Mouse (Mus musculus): ENCODE data around the gene Rab11fip5. TPM values are rescaled to one million over a fixed set of nuclear protein-coding genes. Genes with fewer than 3 reads are reported as not detected.

Gene Rab11fip5
- polyA plus RNA-seq, 1 experiment from 2014 or later, result 12.2 TPM

DNA sequence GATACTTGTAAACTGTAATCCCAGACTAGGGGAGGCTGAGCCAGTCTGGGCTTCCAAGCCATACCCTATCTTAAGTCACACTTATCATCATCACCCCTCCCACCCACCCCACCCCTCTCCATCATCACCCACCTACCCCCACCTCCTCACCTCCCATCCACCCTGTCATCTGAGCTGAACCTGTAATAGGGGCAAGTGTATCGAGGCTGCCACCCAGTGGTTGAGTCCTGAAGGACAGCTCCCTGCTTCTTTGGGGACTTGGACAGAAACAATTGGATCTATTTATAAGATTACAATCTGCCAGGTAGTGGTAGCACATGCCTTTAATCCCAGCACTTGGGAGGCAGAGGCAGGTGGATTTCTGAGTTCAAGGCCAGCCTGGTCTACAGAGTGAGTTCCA is 22.7 kb upstream of the Rab11fip5 start:
- H3K9me3 ChIP-seq (ENCODE audit: control insufficient read depth, low read length), result no peaks in the 10 kb centered on the region
- no peak overlapping the region for H3K4me3 ChIP-seq (ENCODE audit: low read length)
- H3K4me2 ChIP-seq (ENCODE audit: low read depth, low read length), result no peak overlapping the region
- no peak overlapping the region for H3K9ac ChIP-seq (ENCODE audit: low read length)
- no peak for ATAC-seq (ENCODE audit: low read depth)
- no peaks in the 10 kb centered on the region for H3K36me3 ChIP-seq (ENCODE audit: control insufficient read depth, insufficient read depth, low read length)
- no peak overlapping the region for H3K27ac ChIP-seq (ENCODE audit: low read length)
- no peaks in the 10 kb centered on the region for H3K4me1 ChIP-seq (replicated peaks; ENCODE audit: control insufficient read depth, insufficient read depth, low read length)
- WGBS, result 17% methylated on average over 1 of the region's 1 CpGs
- H3K27me3 ChIP-seq (ENCODE audit: control insufficient read depth, insufficient read depth, low read depth, low read length), result no peaks in the 10 kb centered on the region

DNA sequence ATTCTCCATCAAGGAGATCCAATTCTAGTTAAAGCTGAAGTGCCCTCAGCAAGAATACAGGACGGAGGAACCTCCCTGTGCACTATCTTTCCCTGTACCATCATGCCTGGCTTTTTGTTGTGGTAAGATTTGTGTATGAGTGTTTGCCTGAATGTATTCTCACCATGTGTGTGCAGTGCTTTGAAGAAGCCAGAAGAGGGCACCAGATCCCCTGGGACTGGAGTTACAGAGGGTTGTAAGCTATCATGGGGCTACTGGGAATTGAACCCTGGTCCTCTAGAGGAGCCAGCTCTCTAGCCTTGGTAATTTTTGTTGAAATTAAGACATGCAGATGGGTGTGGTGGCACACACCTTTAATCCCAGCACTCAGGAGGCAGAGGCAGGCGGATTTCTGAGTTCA is 20.9 kb upstream of the Rab11fip5 start:
- Histone ChIP-seq H3K27me3 (ENCODE audit: control insufficient read depth, insufficient read depth, low read depth, low read length) (no peaks in the 10 kb centered on the region), H3K9me3 (ENCODE audit: control insufficient read depth, low read length) (no peaks in the 10 kb centered on the region), H3K27ac (ENCODE audit: low read length) (no peak overlapping the region), H3K36me3 (ENCODE audit: control insufficient read depth, insufficient read depth, low read length) (no peaks in the 10 kb centered on the region), H3K4me2 (ENCODE audit: low read depth, low read length) (no peak overlapping the region), H3K4me3 (ENCODE audit: low read length) (no peak overlapping the region), H3K9ac (ENCODE audit: low read length) (no peak overlapping the region), H3K4me1 (replicated peaks; ENCODE audit: control insufficient read depth, insufficient read depth, low read length) (no peaks in the 10 kb centered on the region)
- ATAC-seq (ENCODE audit: low read depth), result no peak
- 83% methylated on average over 2 of the region's 2 CpGs for WGBS

DNA sequence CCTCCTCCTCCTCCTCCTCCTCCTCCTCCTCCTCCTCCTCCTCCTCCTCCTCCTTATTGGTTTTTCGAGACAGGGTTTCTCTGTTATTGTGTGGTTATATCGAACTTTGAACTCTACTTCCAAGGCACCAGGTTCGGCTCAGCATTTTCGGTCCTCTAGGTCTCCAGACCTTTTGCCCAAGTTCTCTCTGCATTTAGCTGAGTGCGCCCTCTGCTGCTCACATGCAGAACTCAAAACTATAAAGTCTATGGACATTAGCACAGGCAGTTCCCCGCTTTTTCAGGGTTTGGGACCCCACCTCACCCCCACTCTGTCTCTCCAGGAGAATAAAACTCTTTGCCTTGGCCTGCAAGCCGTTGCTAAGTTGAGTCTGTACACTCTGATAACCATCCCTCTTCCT is 17.4 kb upstream of the Rab11fip5 start:
- Histone ChIP-seq H3K4me2 (ENCODE audit: low read depth, low read length) (no peak overlapping the region), H3K4me1 (replicated peaks; ENCODE audit: control insufficient read depth, insufficient read depth, low read length) (no peaks in the 10 kb centered on the region), H3K36me3 (ENCODE audit: control insufficient read depth, insufficient read depth, low read length) (no peaks in the 10 kb centered on the region), H3K9ac (ENCODE audit: low read length) (no peak overlapping the region), H3K27ac (ENCODE audit: low read length) (no peak overlapping the region), H3K27me3 (ENCODE audit: control insufficient read depth, insufficient read depth, low read depth, low read length) (no peaks in the 10 kb centered on the region), H3K9me3 (ENCODE audit: control insufficient read depth, low read length) (no peaks in the 10 kb centered on the region), H3K4me3 (ENCODE audit: low read length) (no peak overlapping the region)
- ATAC-seq (ENCODE audit: low read depth), result no peak
- 17% methylated on average over 6 of the region's 7 CpGs for WGBS

DNA sequence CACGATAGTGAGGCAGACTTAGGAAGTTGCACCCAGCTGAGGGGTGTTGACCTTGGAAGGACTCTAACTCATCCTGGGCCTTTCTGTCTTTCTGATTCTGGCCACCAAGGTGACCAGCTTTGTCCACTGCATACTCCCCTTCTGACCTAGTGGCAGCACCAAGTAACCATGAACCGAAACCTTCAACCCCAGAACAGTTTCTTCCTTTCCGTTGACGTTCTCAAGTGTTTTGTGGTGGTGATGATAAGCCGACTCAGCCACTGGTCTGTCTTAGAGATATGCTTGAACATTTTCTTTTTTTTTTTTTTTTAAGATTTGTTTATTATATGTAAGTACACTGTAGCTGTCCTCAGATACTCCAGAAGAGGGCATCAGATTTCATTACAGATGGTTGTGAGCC is 14.2 kb upstream of the Rab11fip5 start:
- Histone ChIP-seq H3K4me1 (replicated peaks; ENCODE audit: control insufficient read depth, insufficient read depth, low read length) (no peaks in the 10 kb centered on the region), H3K4me2 (ENCODE audit: low read depth, low read length) (no peak overlapping the region), H3K27ac (ENCODE audit: low read length) (no peak overlapping the region), H3K9ac (ENCODE audit: low read length) (no peak overlapping the region), H3K36me3 (ENCODE audit: control insufficient read depth, insufficient read depth, low read length) (no peaks in the 10 kb centered on the region), H3K9me3 (ENCODE audit: control insufficient read depth, low read length) (no peaks in the 10 kb centered on the region), H3K27me3 (ENCODE audit: control insufficient read depth, insufficient read depth, low read depth, low read length) (no peaks in the 10 kb centered on the region; the same call in 1 of the 2 replicates), H3K4me3 (ENCODE audit: low read length) (no peak overlapping the region)
- no peak for ATAC-seq (ENCODE audit: low read depth)
- WGBS, result 53% methylated on average over 5 of the region's 5 CpGs

DNA sequence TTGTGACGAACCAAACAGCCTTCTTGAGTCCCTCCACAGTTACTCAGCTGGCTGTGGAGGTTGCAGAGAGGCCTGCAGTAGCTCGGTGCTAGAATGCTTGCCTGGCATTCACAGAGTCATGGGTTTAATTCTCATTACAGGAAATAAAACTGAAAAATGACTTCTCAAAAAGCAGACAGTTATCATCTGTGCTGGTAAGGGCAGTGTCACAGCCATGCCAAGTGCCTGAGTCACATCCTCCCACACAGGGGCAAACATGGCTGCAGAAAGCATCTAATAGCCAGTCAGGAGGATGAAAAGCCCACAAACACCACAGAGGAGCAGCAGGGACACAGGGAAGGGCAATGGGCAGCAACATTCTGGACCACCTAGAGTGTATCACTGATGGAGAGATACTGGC is 8.4 kb upstream of the Rab11fip5 start:
- peaks cover 6% of the 10 kb centered on the region for H3K4me1 ChIP-seq (replicated peaks; ENCODE audit: control insufficient read depth, insufficient read depth, low read length)
- no peak for ATAC-seq (ENCODE audit: low read depth)
- no peak overlapping the region for H3K9ac ChIP-seq (ENCODE audit: low read length)
- no peak overlapping the region for H3K4me3 ChIP-seq (ENCODE audit: low read length)
- no peaks in the 10 kb centered on the region for H3K9me3 ChIP-seq (ENCODE audit: control insufficient read depth, low read length)
- H3K4me2 ChIP-seq (ENCODE audit: low read depth, low read length), result no peak overlapping the region
- H3K36me3 ChIP-seq (ENCODE audit: control insufficient read depth, insufficient read depth, low read length), result no peaks in the 10 kb centered on the region
- whole genome bisulfite sequencing, result 73% methylated on average over 2 of the region's 2 CpGs
- no peak overlapping the region for H3K27ac ChIP-seq (ENCODE audit: low read length)
- no peaks in the 10 kb centered on the region; the same call in 1 of the 2 replicates for H3K27me3 ChIP-seq (ENCODE audit: control insufficient read depth, insufficient read depth, low read depth, low read length)

DNA sequence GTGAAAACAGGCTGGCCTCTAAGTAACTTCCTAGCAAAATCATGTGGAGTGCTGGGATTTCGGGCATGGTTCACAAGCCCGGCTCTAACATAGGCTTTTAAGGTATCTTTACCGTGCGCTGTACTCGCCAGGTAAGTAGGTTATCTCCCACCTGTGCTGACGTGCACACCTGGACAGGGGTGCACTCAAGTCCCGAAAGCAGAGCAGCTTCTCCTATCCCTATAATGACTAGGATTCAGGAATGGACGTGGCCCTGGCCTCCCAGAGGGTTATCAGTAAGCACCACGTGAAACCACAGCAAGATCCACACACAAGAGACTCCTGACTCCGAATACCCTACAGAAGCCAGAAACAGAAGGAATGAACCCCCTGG is 7.2 kb upstream of the Rab11fip5 start:
- Histone ChIP-seq H3K9me3 (ENCODE audit: control insufficient read depth, low read length) (no peaks in the 10 kb centered on the region), H3K4me3 (ENCODE audit: low read length) (no peak overlapping the region), H3K27ac (ENCODE audit: low read length) (no peak overlapping the region), H3K9ac (ENCODE audit: low read length) (no peak overlapping the region), H3K27me3 (ENCODE audit: control insufficient read depth, insufficient read depth, low read depth, low read length) (no peaks in the 10 kb centered on the region; the same call in 1 of the 2 replicates), H3K4me1 (replicated peaks; ENCODE audit: control insufficient read depth, insufficient read depth, low read length) (peaks cover 6% of the 10 kb centered on the region), H3K4me2 (ENCODE audit: low read depth, low read length) (no peak overlapping the region), H3K36me3 (ENCODE audit: control insufficient read depth, insufficient read depth, low read length) (no peaks in the 10 kb centered on the region)
- no peak for ATAC-seq (ENCODE audit: low read depth)
- WGBS, result 75% methylated on average over 10 of the region's 10 CpGs

DNA sequence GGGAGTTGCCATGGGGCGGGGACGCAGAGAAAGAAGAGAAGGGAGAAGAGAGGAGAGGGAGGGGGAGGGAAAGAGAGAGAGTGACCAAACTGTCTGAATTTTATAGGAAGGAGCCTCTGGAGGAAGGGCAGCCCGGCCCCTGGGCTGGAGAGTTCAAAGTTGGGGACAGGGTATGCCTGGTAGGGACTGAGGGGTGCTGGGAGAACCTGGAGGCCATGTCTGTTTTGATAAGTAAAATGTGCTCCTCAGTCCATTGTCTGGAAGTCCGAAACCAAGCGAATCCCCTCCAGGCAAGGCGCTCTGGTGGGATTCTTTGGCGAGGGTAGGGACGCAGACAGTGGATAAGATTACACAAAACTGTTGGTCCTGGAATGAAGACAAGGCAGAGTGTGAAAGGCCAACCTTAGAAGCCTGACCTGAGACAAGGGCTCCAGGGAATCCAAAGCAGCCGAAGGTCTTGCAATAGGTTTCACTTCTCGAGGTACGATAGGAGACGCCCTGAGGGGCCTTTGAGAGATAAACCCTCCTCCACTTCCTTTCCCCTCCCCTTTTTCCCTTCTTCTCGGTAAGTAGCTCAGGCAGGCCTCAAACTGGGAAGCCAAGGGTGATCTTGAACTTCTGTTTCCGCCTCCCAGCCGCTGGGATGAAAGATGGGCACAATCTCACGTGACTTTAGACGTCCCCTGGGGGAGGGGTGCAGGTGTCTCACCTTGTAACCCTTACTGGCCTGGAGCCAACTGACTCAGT is 6.6 kb upstream of the Rab11fip5 start:
- Histone ChIP-seq H3K9me3 (ENCODE audit: control insufficient read depth, low read length) (no peaks in the 10 kb centered on the region), H3K27me3 (ENCODE audit: control insufficient read depth, insufficient read depth, low read depth, low read length) (no peaks in the 10 kb centered on the region; the same call in 1 of the 2 replicates), H3K27ac (ENCODE audit: low read length) (no peak overlapping the region), H3K9ac (ENCODE audit: low read length) (peak overlapping the region; percentile 53), H3K4me1 (replicated peaks; ENCODE audit: control insufficient read depth, insufficient read depth, low read length) (peaks cover 6% of the 10 kb centered on the region), H3K4me3 (ENCODE audit: low read length) (0 out of 2 replicates have a peak overlapping the region, but pooled peaks have one; percentile 11), H3K4me2 (ENCODE audit: low read depth, low read length) (peak overlapping the region; percentile 49), H3K36me3 (ENCODE audit: control insufficient read depth, insufficient read depth, low read length) (no peaks in the 10 kb centered on the region)
- WGBS, result 21% methylated on average over 17 of the region's 17 CpGs
- ATAC-seq (ENCODE audit: low read depth), result no peak; the same call in 1 of the 2 replicates

DNA sequence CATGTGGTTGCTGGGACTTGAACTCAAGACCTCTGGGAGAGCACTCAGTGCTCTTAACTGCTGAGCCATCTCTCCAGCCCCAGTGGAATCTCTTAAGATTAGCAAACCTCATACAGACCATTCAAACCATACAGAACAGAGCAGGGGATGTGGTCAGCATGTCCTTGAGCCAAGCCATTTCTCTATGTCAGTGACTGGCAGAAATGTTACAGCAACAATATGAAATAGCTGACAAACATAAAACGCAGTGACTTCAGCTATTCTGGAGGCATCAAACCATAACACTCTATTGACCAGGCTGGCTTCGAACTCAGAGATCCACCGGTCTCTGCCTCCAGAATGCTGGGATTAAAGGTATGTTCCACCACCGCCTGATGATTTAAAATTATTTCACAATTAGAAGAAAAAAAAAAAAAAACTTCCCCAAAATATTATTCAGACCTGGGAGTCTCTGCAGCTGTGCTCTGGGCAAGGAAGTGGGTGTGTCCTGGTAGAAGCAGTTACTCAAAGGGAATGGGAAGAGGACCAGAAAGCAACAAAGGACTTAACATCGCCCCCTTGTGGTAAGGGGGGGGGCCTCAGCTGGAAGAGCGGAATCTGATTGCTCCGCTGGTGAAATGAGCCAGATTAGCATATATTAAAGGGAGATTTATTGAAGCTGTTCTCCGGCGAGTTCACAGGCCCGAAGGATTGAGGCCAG is 5.9 kb upstream of the Rab11fip5 start:
- no peaks in the 10 kb centered on the region for H3K27me3 ChIP-seq (ENCODE audit: control insufficient read depth, insufficient read depth, low read depth, low read length)
- no peak overlapping the region for H3K27ac ChIP-seq (ENCODE audit: low read length)
- 0 out of 2 replicates have a peak overlapping the region, but pooled peaks have one; percentile 11 for H3K4me3 ChIP-seq (ENCODE audit: low read length)
- no peaks in the 10 kb centered on the region for H3K9me3 ChIP-seq (ENCODE audit: control insufficient read depth, low read length)
- WGBS, result 24% methylated on average over 10 of the region's 10 CpGs
- H3K4me2 ChIP-seq (ENCODE audit: low read depth, low read length), result peak overlapping the region; percentile 49
- ATAC-seq (ENCODE audit: low read depth), result peak; percentile 94
- no peaks in the 10 kb centered on the region for H3K36me3 ChIP-seq (ENCODE audit: control insufficient read depth, insufficient read depth, low read length)
- peak overlapping the region; percentile 53 for H3K9ac ChIP-seq (ENCODE audit: low read length)
- H3K4me1 ChIP-seq (replicated peaks; ENCODE audit: control insufficient read depth, insufficient read depth, low read length), result peaks cover 6% of the 10 kb centered on the region

DNA sequence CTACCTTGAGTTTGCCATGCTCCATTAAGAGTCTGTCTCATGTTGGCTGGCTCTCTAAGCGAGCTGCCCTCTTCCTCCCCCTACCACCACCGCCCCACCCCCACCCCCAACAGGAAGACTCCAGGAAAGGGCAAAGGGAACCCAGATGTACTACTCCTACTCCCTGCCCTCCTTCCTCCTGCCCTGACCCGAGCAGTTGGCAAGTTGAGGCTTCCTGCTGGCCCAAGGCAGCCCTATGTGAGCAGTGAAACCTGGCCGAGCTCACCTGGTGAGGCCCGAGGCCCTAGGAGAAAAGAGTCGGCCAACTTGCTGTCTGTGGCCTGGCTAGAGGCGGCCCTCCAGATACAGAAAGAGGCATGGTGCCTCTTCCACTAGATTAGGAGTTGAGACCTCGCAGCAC is 4.2 kb upstream of the Rab11fip5 start:
- no peak overlapping the region for H3K27ac ChIP-seq (ENCODE audit: low read length)
- ATAC-seq (ENCODE audit: low read depth), result no peak
- no peaks in the 10 kb centered on the region for H3K9me3 ChIP-seq (ENCODE audit: control insufficient read depth, low read length)
- H3K27me3 ChIP-seq (ENCODE audit: control insufficient read depth, insufficient read depth, low read depth, low read length), result no peaks in the 10 kb centered on the region
- H3K9ac ChIP-seq (ENCODE audit: low read length), result no peak overlapping the region
- no peak overlapping the region for H3K4me2 ChIP-seq (ENCODE audit: low read depth, low read length)
- H3K4me3 ChIP-seq (ENCODE audit: low read length), result no peak overlapping the region
- H3K36me3 ChIP-seq (ENCODE audit: control insufficient read depth, insufficient read depth, low read length), result no peaks in the 10 kb centered on the region
- WGBS, result 45% methylated on average over 8 of the region's 8 CpGs
- H3K4me1 ChIP-seq (replicated peaks; ENCODE audit: control insufficient read depth, insufficient read depth, low read length), result peaks cover 8% of the 10 kb centered on the region
